Mouse (Mus musculus): ENCODE measurements around the gene Clcn1. TPM values are rescaled to one million over a fixed set of nuclear protein-coding genes. Genes with fewer than 3 reads are reported as not detected.

Gene Clcn1
- total RNA-seq, 1 experiment: 1.2 TPM

GRCm38 (mm10) chr6:42349006-42349425 lies 62.5 kb downstream of the Clcn1 start:
- Histone ChIP-seq H3K4me1 (ENCODE audit: control insufficient read depth in 2 of 2, insufficient read depth in 2 of 2, low read length in 2 of 2, poor library complexity in 1 of 2) (peaks cover 0 to 10% of the 10 kb centered on the region in 2 experiments; a peak in 1 of 4 replicates), H3K36me3 (ENCODE audit: control insufficient read depth, insufficient read depth, low read length, poor library complexity, severe bottlenecking) (peaks cover 1% of the 10 kb centered on the region; the same call in 1 of the 2 replicates), H3K27ac (ENCODE audit: insufficient read depth, low read depth, low read length, poor library complexity, severe bottlenecking) (no peak overlapping the region; the same call in 1 of the 2 replicates), H3K4me3 (ENCODE audit: insufficient read depth in 1 of 2, low read depth in 1 of 2, low read length in 2 of 2, poor library complexity in 1 of 2, severe bottlenecking in 1 of 2) (peak overlapping the region; percentile 80 to 96), H3K9ac (ENCODE audit: insufficient read depth, low read depth, low read length, poor library complexity, severe bottlenecking) (peak overlapping the region; percentile 91), H3K9me3 (ENCODE audit: control insufficient read depth, insufficient read depth, low read depth, low read length) (no peaks in the 10 kb centered on the region)
- TF ChIP-seq ZNF384 (IDR thresholded peaks at IDR 0.05; ENCODE audit: low read depth, low read length) (no peak), CHD2 (IDR thresholded peaks at IDR 0.05; ENCODE audit: low read depth, low read length) (no peak), MAFK (IDR thresholded peaks at IDR 0.05; ENCODE audit: insufficient read depth, low read depth, low read length) (no peak), HCFC1 (IDR thresholded peaks at IDR 0.05; ENCODE audit: borderline replicate concordance, insufficient read depth, low read length) (no peak), ZC3H11A (IDR thresholded peaks at IDR 0.05; ENCODE audit: borderline replicate concordance, low read depth, low read length) (no peak)
- DNase-seq (ENCODE audit: low read depth, low spot score): peak; percentile 37
- in situ Hi-C loops (cut with MboI; ENCODE audit: low sequenced_read_pairs in 2 of 2, unreplicated experiment in 2 of 2): no loop called here

DNA sequence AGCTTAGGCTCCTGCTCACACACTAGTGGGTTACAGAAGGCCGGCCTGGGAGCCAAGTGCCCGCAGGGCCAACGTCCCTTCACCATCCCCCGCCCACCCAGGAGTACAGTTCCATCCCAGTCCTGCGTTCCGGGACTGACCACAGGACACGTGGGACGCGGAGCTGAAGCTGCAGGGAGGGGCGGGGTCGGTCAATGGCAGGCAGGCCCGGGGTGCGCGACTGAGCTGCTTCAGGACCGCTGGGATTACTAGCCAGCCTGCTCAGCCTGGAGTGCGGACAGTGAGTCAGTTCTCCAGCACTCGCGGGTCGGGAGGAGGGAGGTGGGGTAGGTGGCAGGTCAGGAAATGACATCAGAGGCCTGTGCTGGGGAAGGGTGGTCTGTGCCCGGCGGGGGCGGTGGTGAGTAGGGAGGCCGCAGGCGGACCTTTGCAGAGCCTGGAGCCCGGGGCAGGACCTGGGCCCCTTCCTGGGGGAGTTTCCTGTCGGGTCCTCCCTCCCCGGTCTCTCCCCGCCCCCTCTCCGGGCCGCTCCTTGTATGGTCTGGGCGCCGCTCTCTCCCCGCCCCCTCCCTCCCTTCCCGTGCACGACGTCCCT lies 63.0 kb downstream of the Clcn1 start, which contains the start of gene Zyx:
TSS of gene Zyx (plus strand) at position 205 of the 595 bp plus-strand sequence.
- in situ Hi-C loops (cut with MboI; ENCODE audit: low sequenced_read_pairs in 2 of 2, unreplicated experiment in 2 of 2): no loop called here
- Histone ChIP-seq H3K9me3 (ENCODE audit: control insufficient read depth, insufficient read depth, low read depth, low read length) (no peaks in the 10 kb centered on the region), H3K36me3 (ENCODE audit: control insufficient read depth, insufficient read depth, low read length, poor library complexity, severe bottlenecking) (peaks cover 1% of the 10 kb centered on the region; the same call in 1 of the 2 replicates), H3K4me1 (ENCODE audit: control insufficient read depth in 2 of 2, insufficient read depth in 2 of 2, low read length in 2 of 2, poor library complexity in 1 of 2) (peaks cover 0 to 10% of the 10 kb centered on the region in 2 experiments; a peak in 1 of 4 replicates), H3K9ac (ENCODE audit: insufficient read depth, low read depth, low read length, poor library complexity, severe bottlenecking) (peak within 1 kb of the TSS; percentile 91), H3K4me3 (ENCODE audit: insufficient read depth in 1 of 2, low read depth in 1 of 2, low read length in 2 of 2, poor library complexity in 1 of 2, severe bottlenecking in 1 of 2) (peak within 1 kb of the TSS; percentile 80 to 96), H3K27ac (ENCODE audit: insufficient read depth, low read depth, low read length, poor library complexity, severe bottlenecking) (peak within 1 kb of the TSS; percentile 17)
- TF ChIP-seq ZNF384 (IDR thresholded peaks at IDR 0.05; ENCODE audit: low read depth, low read length): no peak
- no peak for TF ChIP-seq ZC3H11A (IDR thresholded peaks at IDR 0.05; ENCODE audit: borderline replicate concordance, low read depth, low read length)
- TF ChIP-seq CHD2 (IDR thresholded peaks at IDR 0.05; ENCODE audit: low read depth, low read length): no peak
- TF ChIP-seq MAFK (IDR thresholded peaks at IDR 0.05; ENCODE audit: insufficient read depth, low read depth, low read length): no peak
- TF ChIP-seq HCFC1 (IDR thresholded peaks at IDR 0.05; ENCODE audit: borderline replicate concordance, insufficient read depth, low read length): no peak
- peak; percentile 77 for DNase-seq (ENCODE audit: low read depth, low spot score)

DNA sequence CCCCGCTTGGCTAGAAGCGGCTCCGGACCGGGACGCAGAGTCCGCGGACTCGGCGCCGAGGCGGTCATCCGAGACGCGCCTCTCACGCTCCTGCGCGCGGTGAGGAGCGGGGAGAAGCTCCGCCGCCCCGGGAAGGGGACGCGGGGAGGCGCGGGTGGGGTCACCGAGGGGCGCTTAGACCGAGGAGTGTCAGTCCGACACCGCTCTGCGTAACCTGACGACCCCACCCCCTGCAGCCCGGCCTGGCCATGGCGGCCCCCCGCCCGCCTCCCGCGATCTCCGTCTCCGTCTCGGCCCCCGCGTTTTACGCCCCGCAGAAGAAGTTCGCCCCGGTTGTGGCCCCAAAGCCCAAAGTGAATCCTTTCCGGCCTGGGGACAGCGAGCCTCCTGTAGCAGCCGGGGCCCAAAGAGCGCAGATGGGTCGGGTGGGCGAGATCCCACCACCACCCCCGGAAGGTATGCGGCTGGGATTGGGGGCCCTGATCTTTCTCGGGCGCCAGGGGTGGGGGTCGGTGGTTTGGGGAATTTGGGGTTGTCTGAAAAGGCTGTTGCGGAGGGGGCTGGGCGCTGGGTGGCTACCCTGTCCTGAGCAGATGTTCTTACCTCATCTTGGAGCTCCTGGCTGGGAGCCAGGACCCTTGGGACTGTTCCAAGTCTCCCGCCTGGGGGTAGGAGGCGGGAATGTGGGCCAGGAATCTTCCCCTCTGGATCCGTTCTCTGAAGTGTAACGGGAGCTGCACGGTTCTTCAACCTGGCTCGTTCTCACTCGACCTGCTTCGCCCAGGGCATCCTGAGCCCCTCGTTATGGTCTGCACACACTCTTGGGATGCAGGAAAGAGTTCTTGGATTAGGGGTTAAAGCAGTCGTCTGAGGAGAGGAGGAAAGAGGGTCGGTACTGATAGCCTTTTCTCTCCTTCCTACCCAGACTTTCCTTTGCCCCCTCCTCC lies 63.8 kb downstream of the Clcn1 start:
- in situ Hi-C loops (cut with MboI; ENCODE audit: low sequenced_read_pairs in 2 of 2, unreplicated experiment in 2 of 2): no loop called here
- H3K4me3 ChIP-seq (ENCODE audit: insufficient read depth in 1 of 2, low read depth in 1 of 2, low read length in 2 of 2, poor library complexity in 1 of 2, severe bottlenecking in 1 of 2): peak overlapping the region; percentile 80 to 96
- TF ChIP-seq ZNF384 (IDR thresholded peaks at IDR 0.05; ENCODE audit: low read depth, low read length) (no peak), CHD2 (IDR thresholded peaks at IDR 0.05; ENCODE audit: low read depth, low read length) (no peak), MAFK (IDR thresholded peaks at IDR 0.05; ENCODE audit: insufficient read depth, low read depth, low read length) (no peak), HCFC1 (IDR thresholded peaks at IDR 0.05; ENCODE audit: borderline replicate concordance, insufficient read depth, low read length) (no peak), ZC3H11A (IDR thresholded peaks at IDR 0.05; ENCODE audit: borderline replicate concordance, low read depth, low read length) (no peak)
- no peaks in the 10 kb centered on the region for H3K9me3 ChIP-seq (ENCODE audit: control insufficient read depth, insufficient read depth, low read depth, low read length)
- H3K27ac ChIP-seq (ENCODE audit: insufficient read depth, low read depth, low read length, poor library complexity, severe bottlenecking): peak overlapping the region; percentile 17; the same call in 1 of the 2 replicates
- H3K4me1 ChIP-seq (ENCODE audit: control insufficient read depth in 2 of 2, insufficient read depth in 2 of 2, low read length in 2 of 2, poor library complexity in 1 of 2): peaks cover 0 to 10% of the 10 kb centered on the region in 2 experiments; a peak in 1 of 4 replicates
- H3K36me3 ChIP-seq (ENCODE audit: control insufficient read depth, insufficient read depth, low read length, poor library complexity, severe bottlenecking): peaks cover 1% of the 10 kb centered on the region; the same call in 1 of the 2 replicates
- peak overlapping the region; percentile 91 for H3K9ac ChIP-seq (ENCODE audit: insufficient read depth, low read depth, low read length, poor library complexity, severe bottlenecking)
- DNase-seq (ENCODE audit: low read depth, low spot score): no peak

- TF ChIP-seq ZNF384 (IDR thresholded peaks at IDR 0.05; ENCODE audit: low read depth, low read length): no peak
- no peak for TF ChIP-seq HCFC1 (IDR thresholded peaks at IDR 0.05; ENCODE audit: borderline replicate concordance, insufficient read depth, low read length)
- no peak for TF ChIP-seq CHD2 (IDR thresholded peaks at IDR 0.05; ENCODE audit: low read depth, low read length)
- TF ChIP-seq MAFK (IDR thresholded peaks at IDR 0.05; ENCODE audit: insufficient read depth, low read depth, low read length): no peak
- no peak for TF ChIP-seq ZC3H11A (IDR thresholded peaks at IDR 0.05; ENCODE audit: borderline replicate concordance, low read depth, low read length)
- in situ Hi-C loops (cut with MboI; ENCODE audit: low sequenced_read_pairs in 2 of 2, unreplicated experiment in 2 of 2): no loop called here
- no peak for DNase-seq (ENCODE audit: low read depth, low spot score)
- Histone ChIP-seq H3K4me1 (ENCODE audit: control insufficient read depth in 2 of 2, insufficient read depth in 2 of 2, low read length in 2 of 2, poor library complexity in 1 of 2) (peaks cover 0 to 10% of the 10 kb centered on the region in 2 experiments; a peak in 1 of 4 replicates), H3K36me3 (ENCODE audit: control insufficient read depth, insufficient read depth, low read length, poor library complexity, severe bottlenecking) (peaks cover 1% of the 10 kb centered on the region; the same call in 1 of the 2 replicates), H3K4me3 (ENCODE audit: insufficient read depth in 1 of 2, low read depth in 1 of 2, low read length in 2 of 2, poor library complexity in 1 of 2, severe bottlenecking in 1 of 2) (peak overlapping the region; percentile 80 to 96), H3K9me3 (ENCODE audit: control insufficient read depth, insufficient read depth, low read depth, low read length) (no peaks in the 10 kb centered on the region), H3K9ac (ENCODE audit: insufficient read depth, low read depth, low read length, poor library complexity, severe bottlenecking) (peak overlapping the region; percentile 91), H3K27ac (ENCODE audit: insufficient read depth, low read depth, low read length, poor library complexity, severe bottlenecking) (no peak overlapping the region)
Measured at GRCm38 (mm10) chr6:42350968-42351775, 64.7 kb downstream of the Clcn1 start.

All from ES-E14 (cell line).